Mouse (Mus musculus) stomach, postnatal 0 days (tissue): ENCODE measurements at regions not wholly inside any gene's neighbourhood (a gene's known extent, or its start where the extent isn't known, plus 50 kb on each side); places are given as distances from the start of the nearest gene placed in this dataset.

Experiments used
- ATAC-seq: fragments of 200-750 bp; cut with Nextera tagmentation; 2 replicates; pipeline ENCODE4 v1.8.0; 2017; ENCODE audit not compliant: low FRiP score, low TSS enrichment
- DNase-seq: peaks from one replicate; pipeline ENCODE4 v3.0.0-alpha.2; 2016; ENCODE audit warnings: low spot score
- H3K27ac ChIP-seq: fragments of 300-500 bp; sonication (generic); replicated peaks from 2 replicates; pipeline ENCODE4 v1.5.1; 2014; ENCODE audit warnings: mild to moderate bottlenecking, control low read depth
- H3K27me3 ChIP-seq: fragments of 300-500 bp; sonication (generic); 2 replicates; pipeline ENCODE4 v1.6.1; 2014; ENCODE audit warnings: low read length; ENCODE audit not compliant: control insufficient read depth, insufficient read depth
- H3K36me3 ChIP-seq: fragments of 300-500 bp; sonication (generic); 2 replicates; pipeline ENCODE4 v1.6.1; 2014; ENCODE audit warnings: low read length, mixed read lengths; ENCODE audit not compliant: control insufficient read depth, insufficient read depth
- H3K4me1 ChIP-seq: fragments of 300-500 bp; sonication (generic); replicated peaks from 2 replicates; pipeline ENCODE4 v1.6.1; 2014; ENCODE audit warnings: antibody characterized with exemption; ENCODE audit not compliant: control insufficient read depth, insufficient read depth
- H3K4me2 ChIP-seq: fragments of 300-500 bp; sonication (generic); replicated peaks from 2 replicates; pipeline ENCODE4 v1.6.1; 2014; ENCODE audit warnings: low read depth, mild to moderate bottlenecking, control low read depth, moderate library complexity
- H3K4me3 ChIP-seq: fragments of 300-500 bp; sonication (generic); 2 replicates; pipeline ENCODE4 v1.5.1; 2014; ENCODE audit warnings: low read depth, low read length, control low read depth
- H3K9ac ChIP-seq: fragments of 300-500 bp; sonication (generic); 2 replicates; pipeline ENCODE4 v1.6.1; 2014; ENCODE audit warnings: mild to moderate bottlenecking, low read length, control low read depth, mixed read lengths
- H3K9me3 ChIP-seq: fragments of 300-500 bp; sonication (generic); 2 replicates; pipeline ENCODE4 v1.6.1; 2016; ENCODE audit warnings: low read length; ENCODE audit not compliant: control insufficient read depth
- CTCF ChIP-seq: IDR thresholded peaks from 2 replicates; pipeline ENCODE4 v1.5.1; 2016; ENCODE audit warnings: antibody characterized with exemption, low read depth, mild to moderate bottlenecking, moderate library complexity
- EP300 ChIP-seq: optimal IDR thresholded peaks from 2 replicates; pipeline ENCODE3; 2016; ENCODE audit warnings: antibody characterized with exemption
- WGBS: fragments of 180-500 bp; shearing (Covaris S2); extraction: QIAGEN DNeasy Blood & Tissue Kit; methylation state at CpG from one replicate; pipeline ENCODE4 v1.1.7; 2014; 5-methylcytosine and 5-hydroxymethylcytosine counted together

- no peaks in the 10 kb centered on the region for H3K27me3 ChIP-seq
- DNase-seq (no peak), ATAC-seq (no peak)
- no peaks in the 10 kb centered on the region for H3K9me3 ChIP-seq
- no peak overlapping the region for H3K27ac ChIP-seq
- no peaks in the 10 kb centered on the region for H3K4me1 ChIP-seq
- H3K36me3 ChIP-seq: no peaks in the 10 kb centered on the region
- TF ChIP-seq EP300: no peak
- TF ChIP-seq CTCF: no peak
- H3K4me2 ChIP-seq: no peak overlapping the region
- 73% methylated on average over 11 of the region's 11 CpGs for WGBS
- no peak overlapping the region for H3K4me3 ChIP-seq
- no peak overlapping the region for H3K9ac ChIP-seq
Observed at GRCm38 (mm10) chr19:25805351-25805750, 133.1 kb downstream of the Dmrt2 start.

GRCm38 (mm10) chr19:25813651-25814050 lies 141.4 kb downstream of the Dmrt2 start:
- Histone ChIP-seq H3K4me3 (no peak overlapping the region), H3K27me3 (no peaks in the 10 kb centered on the region), H3K4me2 (no peak overlapping the region), H3K9me3 (no peaks in the 10 kb centered on the region), H3K36me3 (no peaks in the 10 kb centered on the region), H3K27ac (no peak overlapping the region), H3K9ac (no peak overlapping the region), H3K4me1 (no peaks in the 10 kb centered on the region)
- TF ChIP-seq CTCF: no peak
- no peak for TF ChIP-seq EP300
- 89% methylated on average over 7 of the region's 7 CpGs for WGBS
- no peak for DNase-seq
- no peak for ATAC-seq

- Histone ChIP-seq H3K4me2 (no peak overlapping the region), H3K36me3 (no peaks in the 10 kb centered on the region), H3K9me3 (no peaks in the 10 kb centered on the region), H3K4me3 (no peak overlapping the region), H3K27me3 (no peaks in the 10 kb centered on the region), H3K27ac (no peak overlapping the region), H3K9ac (no peak overlapping the region), H3K4me1 (no peaks in the 10 kb centered on the region)
- 20% methylated on average over 4 of the region's 4 CpGs for WGBS
- TF ChIP-seq EP300 (no peak), CTCF (no peak)
- no peak for ATAC-seq
- DNase-seq: no peak
Observed at GRCm38 (mm10) chr19:25845158-25845557, 172.9 kb downstream of the Dmrt2 start.

- H3K4me3 ChIP-seq: no peak overlapping the region
- H3K27me3 ChIP-seq: no peaks in the 10 kb centered on the region
- H3K9ac ChIP-seq: no peak overlapping the region
- H3K27ac ChIP-seq: peak overlapping the region; percentile 49; the same call in 1 of the 2 replicates
- ATAC-seq: peak; percentile 90
- H3K36me3 ChIP-seq: no peaks in the 10 kb centered on the region
- peak; percentile 66 for DNase-seq
- no peaks in the 10 kb centered on the region for H3K4me1 ChIP-seq
- no peak for TF ChIP-seq CTCF
- peak; percentile 90 for TF ChIP-seq EP300
- 21% methylated on average over 4 of the region's 4 CpGs for WGBS
- H3K4me2 ChIP-seq: no peak overlapping the region
- H3K9me3 ChIP-seq: no peaks in the 10 kb centered on the region
Observed at GRCm38 (mm10) chr19:25856344-25856743, 184.1 kb downstream of the Dmrt2 start.

- WGBS: 48% methylated on average over 1 of the region's 1 CpGs
- H3K36me3 ChIP-seq: no peaks in the 10 kb centered on the region
- H3K9ac ChIP-seq: no peak overlapping the region
- H3K27ac ChIP-seq: no peak overlapping the region
- no peak for DNase-seq
- no peak overlapping the region for H3K4me3 ChIP-seq
- ATAC-seq: no peak
- H3K4me1 ChIP-seq: no peaks in the 10 kb centered on the region
- TF ChIP-seq EP300 (no peak), CTCF (no peak)
- H3K9me3 ChIP-seq: no peaks in the 10 kb centered on the region
- no peak overlapping the region for H3K4me2 ChIP-seq
- H3K27me3 ChIP-seq: no peaks in the 10 kb centered on the region
Observed at GRCm38 (mm10) chr19:25863312-25863711, 191.1 kb downstream of the Dmrt2 start.

- 90% methylated on average over 4 of the region's 4 CpGs for WGBS
- no peak for ATAC-seq
- Histone ChIP-seq H3K4me2 (no peak overlapping the region), H3K4me3 (no peak overlapping the region), H3K9ac (no peak overlapping the region), H3K36me3 (no peaks in the 10 kb centered on the region), H3K9me3 (no peaks in the 10 kb centered on the region), H3K27me3 (no peaks in the 10 kb centered on the region), H3K4me1 (no peaks in the 10 kb centered on the region), H3K27ac (no peak overlapping the region)
- no peak for TF ChIP-seq EP300
- no peak for TF ChIP-seq CTCF
- no peak for DNase-seq
Observed at GRCm38 (mm10) chr19:25906721-25907120, 234.5 kb downstream of the Dmrt2 start.
